Mouse (Mus musculus) heart, adult 2 months (tissue): ENCODE results near the gene Sap30. TPM values are rescaled to one million over a fixed set of nuclear protein-coding genes. Genes with fewer than 3 reads are reported as not detected.

Experiments
- DNase-seq, 2 experiments: peaks; one replicate each; pipeline ENCODE4 v3.0.0; 2021
- H3K27ac ChIP-seq: fragments of 200-600 bp; 2 replicates; pipeline ENCODE4 v1.8.1; 2022
- H3K27me3 ChIP-seq: fragments of 200-500 bp; 2 replicates; pipeline ENCODE4 v1.6.1; 2012; ENCODE audit warnings: mild to moderate bottlenecking, low read length, inconsistent platforms, mixed read lengths; ENCODE audit not compliant: control insufficient read depth, insufficient read depth
- H3K36me3 ChIP-seq: fragments of 200-500 bp; 2 replicates; pipeline ENCODE4 v1.6.1; 2012; ENCODE audit warnings: low read length, inconsistent platforms; ENCODE audit not compliant: control insufficient read depth, insufficient read depth
- H3K4me1 ChIP-seq: fragments of 200-500 bp; 2 replicates; pipeline ENCODE4 v1.6.1; 2011; ENCODE audit warnings: low read length; ENCODE audit not compliant: control insufficient read depth, insufficient read depth
- H3K4me3 ChIP-seq: fragments of 200-600 bp; 2 replicates; pipeline ENCODE4 v1.8.1; 2022
- H3K79me2 ChIP-seq: fragments of 200-500 bp; replicated peaks from 2 replicates; pipeline ENCODE4 v1.6.1; 2012; ENCODE audit warnings: mild to moderate bottlenecking, inconsistent platforms, low read length, moderate library complexity, mixed read lengths; ENCODE audit not compliant: control insufficient read depth, insufficient read depth
- H3K9ac ChIP-seq: fragments of 200-500 bp; 2 replicates; pipeline ENCODE4 v1.6.1; 2012; ENCODE audit warnings: low read depth, mild to moderate bottlenecking, control low read depth, inconsistent platforms, low read length, mixed read lengths
- CTCF ChIP-seq: fragments of 200-600 bp; IDR thresholded peaks from 2 replicates; pipeline ENCODE4 v1.8.1; 2022; ENCODE audit warnings: antibody characterized with exemption, mild to moderate bottlenecking, moderate library complexity
- EP300 ChIP-seq: fragments of 200-500 bp; IDR thresholded peaks from 2 replicates; pipeline ENCODE4 v1.6.1; 2011; ENCODE audit warnings: low read depth, low read length, control low read depth; ENCODE audit not compliant: insufficient read depth
- POLR2A ChIP-seq: fragments of 200-500 bp; IDR thresholded peaks from 2 replicates; pipeline ENCODE4 v1.6.1; 2011; ENCODE audit warnings: mild to moderate bottlenecking, low read depth, low read length, control low read depth; ENCODE audit not compliant: insufficient read depth
- WGBS: fragments of 180-500 bp; shearing (Covaris S2); methylation state at CpG from one replicate; pipeline ENCODE4 v1.1.7; 2018; 5-methylcytosine and 5-hydroxymethylcytosine counted together
- intact Hi-C: fragments of 180-260 bp; cut with DNase I; formaldehyde crosslinking; loops from one replicate; pipeline ENCODE4 v1.15.1; 2025
- polyA plus RNA-seq: library from polyadenylated mRNA; depleted of rRNA; stranded (reverse); fragments of >200 nt; gene quantifications from 2 replicates; pipeline ENCODE4 v1.2.3, GENCODE M21; 2012
- total RNA-seq, 2 experiments: library from RNA; stranded (reverse); gene quantifications; 2 replicates each; pipeline ENCODE4 v1.2.3; 2021

Sap30 gene
- total and polyA plus RNA-seq, 3 experiments: 5.1 to 13.8 (median 11.6) TPM

DNA sequence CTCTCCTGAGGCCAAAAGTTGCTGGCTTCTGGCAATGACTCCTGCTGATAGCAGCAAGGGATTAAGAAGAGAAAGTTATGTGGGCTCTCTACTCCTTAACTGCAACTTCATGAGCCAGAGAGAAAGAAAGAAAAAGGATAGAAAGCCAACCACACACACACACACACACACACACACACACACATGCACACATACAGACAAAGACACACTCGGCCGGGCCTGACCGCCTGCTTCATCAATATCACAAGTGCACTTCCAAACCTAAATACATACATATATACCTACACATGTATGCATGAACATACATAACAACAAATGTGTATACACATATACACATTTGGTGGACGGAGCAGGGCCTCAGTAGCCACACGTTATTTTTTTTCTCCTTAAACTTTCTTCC, 16.8 kb downstream of the Sap30 start:
- WGBS: 92% methylated on average over 5 of the region's 5 CpGs
- H3K27ac ChIP-seq: no peak overlapping the region

GRCm38 (mm10) chr8:57468624-57469023, 19.0 kb downstream of the Sap30 start:
- Histone ChIP-seq H3K4me3 (no peak overlapping the region), H3K36me3 (no peaks in the 10 kb centered on the region), H3K27ac (peak overlapping the region; percentile 62), H3K4me1 (peaks cover 1% of the 10 kb centered on the region; the same call in 1 of the 2 replicates), H3K27me3 (no peaks in the 10 kb centered on the region), H3K79me2 (no peaks in the 10 kb centered on the region), H3K9ac (no peak overlapping the region)
- TF ChIP-seq POLR2A (no peak), EP300 (peak; percentile 92)
- intact Hi-C loops: loop anchor here (2.0 to 5.0 kb wide), 2 partner anchors 18 to 36 kb away; partner anchors contain the start of gene Sap30
- 6% methylated on average over 5 of the region's 5 CpGs for WGBS
- peak; percentile 77 to 91 for DNase-seq

More for the DNA sequence above, 16.8 kb downstream of the Sap30 start:
- no peak for DNase-seq
- Histone ChIP-seq H3K4me1 (peaks cover 1% of the 10 kb centered on the region; the same call in 1 of the 2 replicates), H3K4me3 (no peak overlapping the region), H3K79me2 (no peaks in the 10 kb centered on the region), H3K9ac (no peak overlapping the region), H3K36me3 (no peaks in the 10 kb centered on the region), H3K27me3 (no peaks in the 10 kb centered on the region)
- intact Hi-C loops: no loop called here
- no peak for TF ChIP-seq EP300
- no peak for TF ChIP-seq POLR2A
- TF ChIP-seq CTCF: no peak

DNA sequence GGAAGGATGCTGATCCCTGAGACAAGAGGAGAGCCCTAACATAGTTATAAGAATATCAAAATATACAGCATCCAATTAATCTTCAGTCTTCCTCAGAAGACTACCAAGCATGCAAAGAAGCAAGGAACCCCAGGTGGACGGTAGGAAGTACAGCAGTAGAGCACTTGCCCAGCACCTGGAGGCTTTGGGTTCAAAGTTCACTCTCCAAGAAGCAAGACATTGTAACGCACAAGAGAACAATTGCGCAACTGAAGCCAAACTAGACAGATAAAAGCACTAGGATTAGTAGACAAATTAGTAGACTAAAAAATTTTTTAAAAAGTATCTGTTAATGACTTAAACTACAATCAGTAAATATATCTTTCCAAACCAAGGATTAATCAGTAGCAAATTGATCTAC, 23.9 kb downstream of the Sap30 start:
- Histone ChIP-seq H3K4me3 (no peak overlapping the region), H3K4me1 (peaks cover 1% of the 10 kb centered on the region; the same call in 1 of the 2 replicates), H3K9ac (no peak overlapping the region), H3K27ac (no peak overlapping the region), H3K36me3 (no peaks in the 10 kb centered on the region), H3K79me2 (no peaks in the 10 kb centered on the region), H3K27me3 (no peaks in the 10 kb centered on the region)
- no peak for TF ChIP-seq EP300
- no peak for TF ChIP-seq POLR2A
- TF ChIP-seq CTCF: no peak
- intact Hi-C loops: no loop called here
- no peak for DNase-seq
- 85% methylated on average over 3 of the region's 3 CpGs for WGBS

DNA sequence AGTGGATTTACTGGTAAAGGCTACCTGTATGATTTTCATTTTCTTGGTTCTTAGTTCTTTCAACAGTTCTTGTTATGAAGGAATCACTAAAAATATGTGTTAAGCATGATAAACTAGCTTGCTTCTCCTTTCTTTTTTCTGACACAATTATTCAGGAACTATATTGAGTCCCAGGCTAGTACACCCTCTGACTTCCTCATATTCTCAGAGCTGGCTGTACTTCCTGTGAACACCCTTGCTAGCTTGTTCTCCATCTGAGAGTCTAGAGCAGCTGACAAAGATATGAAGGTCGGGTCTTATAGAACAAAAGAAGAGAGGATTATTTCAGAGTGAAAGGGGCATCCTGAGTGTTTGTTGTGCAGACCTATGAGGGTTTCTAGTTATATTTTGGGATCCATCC, 24.8 kb downstream of the Sap30 start:
- Histone ChIP-seq H3K27ac (no peak overlapping the region), H3K4me1 (no peaks in the 10 kb centered on the region), H3K27me3 (no peaks in the 10 kb centered on the region), H3K4me3 (no peak overlapping the region), H3K36me3 (no peaks in the 10 kb centered on the region), H3K9ac (no peak overlapping the region), H3K79me2 (no peaks in the 10 kb centered on the region)
- no peak for DNase-seq
- TF ChIP-seq EP300 (no peak), CTCF (no peak)
- intact Hi-C loops: no loop called here
- WGBS: 21% methylated on average over 1 of the region's 1 CpGs

GRCm38 (mm10) chr8:57457942-57458341, 29.7 kb downstream of the Sap30 start:
- Histone ChIP-seq H3K36me3 (no peaks in the 10 kb centered on the region), H3K4me1 (no peaks in the 10 kb centered on the region), H3K27me3 (no peaks in the 10 kb centered on the region), H3K27ac (no peak overlapping the region), H3K9ac (no peak overlapping the region), H3K79me2 (no peaks in the 10 kb centered on the region), H3K4me3 (no peak overlapping the region)
- intact Hi-C loops: no loop called here
- no peak for TF ChIP-seq CTCF
- no peak for TF ChIP-seq POLR2A
- no peak for TF ChIP-seq EP300
- WGBS: 75% methylated on average over 3 of the region's 3 CpGs
- no peak for DNase-seq

- Histone ChIP-seq H3K4me1 (no peaks in the 10 kb centered on the region), H3K27me3 (no peaks in the 10 kb centered on the region), H3K27ac (no peak overlapping the region), H3K4me3 (no peak overlapping the region), H3K36me3 (no peaks in the 10 kb centered on the region), H3K79me2 (no peaks in the 10 kb centered on the region), H3K9ac (no peak overlapping the region)
- intact Hi-C loops: no loop called here
- DNase-seq: no peak
- no peak for TF ChIP-seq EP300
- TF ChIP-seq POLR2A: no peak
- TF ChIP-seq CTCF: no peak
- 66% methylated on average over 6 of the region's 6 CpGs for WGBS
Measured at GRCm38 (mm10) chr8:57457152-57457551, 30.5 kb downstream of the Sap30 start.
